Comparison of ENCODE assay signal across 14 mouse cellular contexts in genomic region chr13:90584766-90585165, GRCm38 (mm10).
"Had no signal": no experiment of that assay in that cellular context is flagged by ENCODE, and none has a peak within 500 bp of the region (broad histone marks: within the 10 kb centered on the region; RNA-seq: fewer than 3 reads in every experiment).

No protein-coding gene starts in this region.

- H3K4me1 ChIP-seq: midbrain, embryonic 10.5 days; midbrain, embryonic 12.5 days; neural tube, embryonic 12.5 days; stomach, embryonic 15.5 days had no signal

- H3K9ac ChIP-seq: lung, embryonic 14.5 days; midbrain, embryonic 12.5 days; neural tube, embryonic 12.5 days; stomach, embryonic 15.5 days had no signal

- H3K9me3 ChIP-seq: midbrain, embryonic 10.5 days; midbrain, embryonic 12.5 days; neural tube, embryonic 12.5 days; stomach, embryonic 15.5 days had no signal

- H3K27ac ChIP-seq: midbrain, embryonic 10.5 days; midbrain, embryonic 12.5 days; neural tube, embryonic 12.5 days; stomach, embryonic 15.5 days; stomach, postnatal 0 days had no signal

- DNase-seq: lung, adult 18-20 months; lung, embryonic 14.5 days; lung, postnatal 10 days; lung, postnatal 4 days; midbrain, embryonic 14.5 days; right cerebral cortex, postnatal 14 days; thymus, adult 2 months; thymus, postnatal 25 days; thymus, postnatal 4 days had no signal

- H3K36me3 ChIP-seq: midbrain, embryonic 10.5 days; midbrain, embryonic 12.5 days; neural tube, embryonic 12.5 days; stomach, embryonic 15.5 days had no signal

- H3K4me3 ChIP-seq: midbrain, embryonic 10.5 days; midbrain, embryonic 12.5 days; neural tube, embryonic 12.5 days; stomach, embryonic 15.5 days had no signal

- H3K27me3 ChIP-seq: midbrain, embryonic 12.5 days; neural tube, embryonic 12.5 days; stomach, embryonic 15.5 days had no signal

- H3K4me2 ChIP-seq: lung, embryonic 14.5 days; midbrain, embryonic 12.5 days; neural tube, embryonic 12.5 days; stomach, embryonic 15.5 days had no signal
